Mouse (Mus musculus): ENCODE results near the gene Ppm1n. TPM values are rescaled to one million over a fixed set of nuclear protein-coding genes. Genes with fewer than 3 reads are reported as not detected.

Gene Ppm1n
- polyA plus RNA-seq, 1 experiment = 0.05 TPM

- H3ac ChIP-seq (ENCODE audit: control insufficient read depth, insufficient read length, low read depth) = no peak overlapping the region
- H3K4me3 ChIP-seq (ENCODE audit: insufficient read depth, poor library complexity, severe bottlenecking) = no peak overlapping the region
- no peaks in the 10 kb centered on the region for H3K36me3 ChIP-seq (ENCODE audit: control insufficient read depth, insufficient read depth)
- H3K79me2 ChIP-seq (ENCODE audit: control insufficient read depth, insufficient read depth) = no peaks in the 10 kb centered on the region
- H3K27me3 ChIP-seq (ENCODE audit: control insufficient read depth, insufficient read depth, insufficient read length) = no peaks in the 10 kb centered on the region
- TF ChIP-seq CTCF (IDR thresholded peaks at IDR 0.05; ENCODE audit: control insufficient read depth, insufficient read depth, insufficient read length) = no peak
- no peak for TF ChIP-seq FOSL1 (IDR thresholded peaks at IDR 0.05; ENCODE audit: insufficient read depth, low read length, poor library complexity, severe bottlenecking)
- no peak for TF ChIP-seq MYOG (IDR thresholded peaks at IDR 0.05; ENCODE audit: control insufficient read depth, extremely low read depth, insufficient read length)
- no peak for TF ChIP-seq MAX (IDR thresholded peaks at IDR 0.05)
- no peak for TF ChIP-seq MYOD1 (IDR thresholded peaks at IDR 0.05; ENCODE audit: control insufficient read depth, insufficient read length, low read depth)
- no peak for TF ChIP-seq USF1 (IDR thresholded peaks at IDR 0.05; ENCODE audit: low read depth)
- TF ChIP-seq CEBPB (IDR thresholded peaks at IDR 0.05; ENCODE audit: low read depth) = no peak
- no peaks in the 10 kb centered on the region for H3K79me3 ChIP-seq (ENCODE audit: low read depth)
Observed at GRCm38 (mm10) chr7:19303046-19303305, 23.1 kb upstream of the Ppm1n start.

GRCm38 (mm10) chr7:19302264-19303045, 22.6 kb upstream of the Ppm1n start:
- Histone ChIP-seq H3K27me3 (ENCODE audit: control insufficient read depth, insufficient read depth, insufficient read length) (no peaks in the 10 kb centered on the region), H3K4me3 (ENCODE audit: insufficient read depth, poor library complexity, severe bottlenecking) (no peak overlapping the region), H3K79me2 (ENCODE audit: control insufficient read depth, insufficient read depth) (no peaks in the 10 kb centered on the region), H3K36me3 (ENCODE audit: control insufficient read depth, insufficient read depth) (no peaks in the 10 kb centered on the region), H3K79me3 (ENCODE audit: low read depth) (no peaks in the 10 kb centered on the region), H3ac (ENCODE audit: control insufficient read depth, insufficient read length, low read depth) (no peak overlapping the region)
- TF ChIP-seq CEBPB (IDR thresholded peaks at IDR 0.05; ENCODE audit: low read depth) (no peak), MYOG (IDR thresholded peaks at IDR 0.05; ENCODE audit: control insufficient read depth, extremely low read depth, insufficient read length) (no peak), MAX (IDR thresholded peaks at IDR 0.05) (no peak)

- no peak overlapping the region for H3ac ChIP-seq (ENCODE audit: control insufficient read depth, insufficient read length, low read depth)
- no peaks in the 10 kb centered on the region for H3K27me3 ChIP-seq (ENCODE audit: control insufficient read depth, insufficient read depth, insufficient read length)
- no peak overlapping the region for H3K4me3 ChIP-seq (ENCODE audit: insufficient read depth, poor library complexity, severe bottlenecking)
- no peaks in the 10 kb centered on the region for H3K79me3 ChIP-seq (ENCODE audit: low read depth)
- H3K79me2 ChIP-seq (ENCODE audit: control insufficient read depth, insufficient read depth) = no peaks in the 10 kb centered on the region
- no peak for TF ChIP-seq USF1 (IDR thresholded peaks at IDR 0.05; ENCODE audit: low read depth)
- H3K36me3 ChIP-seq (ENCODE audit: control insufficient read depth, insufficient read depth) = no peaks in the 10 kb centered on the region
Observed at GRCm38 (mm10) chr7:19301461-19302263, 21.8 kb upstream of the Ppm1n start.

GRCm38 (mm10) chr7:19300501-19301421, 20.9 kb upstream of the Ppm1n start:
- Histone ChIP-seq H3K4me3 (ENCODE audit: insufficient read depth, poor library complexity, severe bottlenecking) (peak overlapping the region; percentile 16), H3K27me3 (ENCODE audit: control insufficient read depth, insufficient read depth, insufficient read length) (no peaks in the 10 kb centered on the region), H3ac (ENCODE audit: control insufficient read depth, insufficient read length, low read depth) (no peak overlapping the region), H3K79me3 (ENCODE audit: low read depth) (no peaks in the 10 kb centered on the region), H3K36me3 (ENCODE audit: control insufficient read depth, insufficient read depth) (no peaks in the 10 kb centered on the region), H3K79me2 (ENCODE audit: control insufficient read depth, insufficient read depth) (no peaks in the 10 kb centered on the region)
- no peak for TF ChIP-seq CEBPB (IDR thresholded peaks at IDR 0.05; ENCODE audit: low read depth)
- peak; percentile 17 for TF ChIP-seq CTCF (IDR thresholded peaks at IDR 0.05; ENCODE audit: control insufficient read depth, insufficient read depth, insufficient read length)
- no peak for TF ChIP-seq MYOD1 (IDR thresholded peaks at IDR 0.05; ENCODE audit: control insufficient read depth, insufficient read length, low read depth)
- no peak for TF ChIP-seq USF1 (IDR thresholded peaks at IDR 0.05; ENCODE audit: low read depth)
- TF ChIP-seq MAX (IDR thresholded peaks at IDR 0.05) = no peak
- no peak for TF ChIP-seq MYOG (IDR thresholded peaks at IDR 0.05; ENCODE audit: control insufficient read depth, extremely low read depth, insufficient read length)

GRCm38 (mm10) chr7:19299194-19299593, 19.3 kb upstream of the Ppm1n start:
- TF ChIP-seq CEBPB (IDR thresholded peaks at IDR 0.05; ENCODE audit: low read depth) = no peak
- no peak for TF ChIP-seq FOSL1 (IDR thresholded peaks at IDR 0.05; ENCODE audit: insufficient read depth, low read length, poor library complexity, severe bottlenecking)
- TF ChIP-seq USF1 (IDR thresholded peaks at IDR 0.05; ENCODE audit: low read depth) = no peak
- TF ChIP-seq MYOD1 (IDR thresholded peaks at IDR 0.05; ENCODE audit: control insufficient read depth, insufficient read length, low read depth) = no peak
- TF ChIP-seq MAX (IDR thresholded peaks at IDR 0.05) = no peak
- no peak for TF ChIP-seq MYOG (IDR thresholded peaks at IDR 0.05; ENCODE audit: control insufficient read depth, extremely low read depth, insufficient read length)
- TF ChIP-seq CTCF (IDR thresholded peaks at IDR 0.05; ENCODE audit: control insufficient read depth, insufficient read depth, insufficient read length) = no peak
- Histone ChIP-seq H3K79me2 (ENCODE audit: control insufficient read depth, insufficient read depth) (no peaks in the 10 kb centered on the region), H3ac (ENCODE audit: control insufficient read depth, insufficient read length, low read depth) (no peak overlapping the region)

More at GRCm38 (mm10) chr7:19299194-19299593, 19.3 kb upstream of the Ppm1n start:
- no peak overlapping the region for H3K4me3 ChIP-seq (ENCODE audit: insufficient read depth, poor library complexity, severe bottlenecking)
- no peaks in the 10 kb centered on the region for H3K79me3 ChIP-seq (ENCODE audit: low read depth)
- H3K27me3 ChIP-seq (ENCODE audit: control insufficient read depth, insufficient read depth, insufficient read length) = no peaks in the 10 kb centered on the region
- H3K36me3 ChIP-seq (ENCODE audit: control insufficient read depth, insufficient read depth) = no peaks in the 10 kb centered on the region

Measured in C2C12 (cell line).